Comparison of ENCODE assay signal across 11 mouse cellular contexts in the genomic region with DNA sequence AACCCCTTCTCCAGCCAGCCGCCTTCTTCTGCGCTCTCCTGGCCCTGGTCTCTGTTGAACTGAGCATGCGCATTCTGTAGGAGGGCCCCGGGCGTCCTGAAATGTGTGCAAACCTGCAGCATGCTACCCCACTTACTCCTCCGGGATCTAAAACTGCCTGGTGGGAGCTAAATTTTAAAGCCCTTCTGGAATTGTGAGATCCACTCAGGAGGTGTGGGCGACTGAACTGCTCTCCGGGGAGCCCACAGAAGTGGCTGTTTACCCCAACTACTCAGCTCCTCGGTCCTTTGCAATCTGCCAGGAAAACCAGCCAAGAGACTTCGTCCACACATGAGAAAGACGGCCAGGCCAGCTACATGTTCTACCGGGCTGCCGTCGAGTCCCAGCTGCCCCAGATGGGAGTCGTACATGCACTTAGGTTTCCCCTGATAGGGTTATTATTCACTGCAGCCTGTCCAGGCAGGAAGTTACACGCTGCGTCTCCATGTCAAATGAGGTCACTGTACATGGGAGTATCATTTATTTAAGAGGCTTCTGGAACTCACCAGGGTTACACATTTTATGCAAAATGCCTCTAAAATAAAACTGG. TPM values are rescaled to one million over a fixed set of nuclear protein-coding genes. Genes with fewer than 3 reads are reported as not detected.
DNase-seq lines count a peak whose midpoint lies in the region; ATAC-seq and TF ChIP-seq lines count a peak whose summit lies in the region.
"Had no signal": no experiment of that assay in that cellular context is flagged by ENCODE, and none has a peak within 500 bp of the region (broad histone marks: within the 10 kb centered on the region; RNA-seq: fewer than 3 reads in every experiment).

No protein-coding gene starts in this region.

- WGBS in heart, embryonic 10.5 days: 71% methylated on average over 17 of the region's 17 CpGs
- 56% methylated on average over 17 of the region's 17 CpGs for WGBS in stomach, embryonic 14.5 days
- 53% methylated on average over 17 of the region's 17 CpGs for WGBS in stomach, postnatal 0 days

- TF ChIP-seq CTCF in stomach, postnatal 0 days (IDR thresholded peaks at IDR 0.05; ENCODE audit: low read depth): no peak

- H3K4me1 ChIP-seq in heart, embryonic 10.5 days: peaks cover 18% of the 10 kb centered on the region
- H3K4me1 ChIP-seq in stomach, embryonic 14.5 days (ENCODE audit: control insufficient read depth, insufficient read depth, low read length): no peaks in the 10 kb centered on the region
- no peaks in the 10 kb centered on the region for H3K4me1 ChIP-seq in stomach, postnatal 0 days (replicated peaks; ENCODE audit: control insufficient read depth, insufficient read depth)
- H3K4me1 ChIP-seq: forebrain, embryonic 15.5 days had no signal

- peak; percentile 14; the same call in 1 of the 2 replicates for ATAC-seq in stomach, embryonic 14.5 days (ENCODE audit: insufficient number of reproducible peaks, insufficient read depth, low FRiP score, low read depth)
- ATAC-seq in stomach, postnatal 0 days (ENCODE audit: low FRiP score, low TSS enrichment): no peak
- ATAC-seq: forebrain, embryonic 15.5 days had no signal

- peak; percentile 98 for DNase-seq in heart, adult 11 months
- DNase-seq in heart, embryonic 10.5 days (ENCODE audit: low spot score): no peak
- no peak for DNase-seq in stomach, postnatal 0 days (ENCODE audit: low spot score)
- DNase-seq in kidney, postnatal 25 days: peak; percentile 31 to 61
- no peak for DNase-seq in c-Kit-positive CD71-positive TER-119-positive erythroid progenitor cells, embryonic 14.5 days (ENCODE audit: low spot score)
- DNase-seq in embryo, embryonic 10 days (ENCODE audit: low spot score): no peak
- DNase-seq in spleen, adult 18-20 months: no peak
- DNase-seq: cerebellum, adult 9-11 months had no signal

- H3K9ac ChIP-seq in stomach, embryonic 14.5 days (replicated peaks; ENCODE audit: low read depth, low read length): no peak overlapping the region
- H3K9ac ChIP-seq in stomach, postnatal 0 days (ENCODE audit: low read length): no peak overlapping the region
- H3K9ac ChIP-seq: forebrain, embryonic 15.5 days had no signal

- no peaks in the 10 kb centered on the region for H3K27me3 ChIP-seq in heart, embryonic 10.5 days (ENCODE audit: insufficient read depth, poor library complexity, severe bottlenecking)
- H3K27me3 ChIP-seq in stomach, embryonic 14.5 days (ENCODE audit: control insufficient read depth, insufficient read depth, low read length): no peaks in the 10 kb centered on the region
- H3K27me3 ChIP-seq in stomach, postnatal 0 days (ENCODE audit: control insufficient read depth, insufficient read depth, low read length): no peaks in the 10 kb centered on the region
- H3K27me3 ChIP-seq: forebrain, embryonic 15.5 days had no signal

- no peak overlapping the region for H3K27ac ChIP-seq in heart, embryonic 10.5 days
- no peak overlapping the region for H3K27ac ChIP-seq in stomach, embryonic 14.5 days (ENCODE audit: low read length)
- no peak overlapping the region for H3K27ac ChIP-seq in stomach, postnatal 0 days (replicated peaks)
- H3K27ac ChIP-seq: forebrain, embryonic 15.5 days had no signal

- no peak overlapping the region for H3K4me3 ChIP-seq in heart, embryonic 10.5 days
- no peak overlapping the region for H3K4me3 ChIP-seq in stomach, embryonic 14.5 days (ENCODE audit: low read depth, low read length)
- no peak overlapping the region for H3K4me3 ChIP-seq in stomach, postnatal 0 days (ENCODE audit: low read depth, low read length)
- H3K4me3 ChIP-seq: forebrain, embryonic 15.5 days had no signal

- H3K9me3 ChIP-seq in heart, embryonic 10.5 days: no peaks in the 10 kb centered on the region
- H3K9me3 ChIP-seq in stomach, embryonic 14.5 days (ENCODE audit: control insufficient read depth, low read depth, low read length): no peaks in the 10 kb centered on the region
- no peaks in the 10 kb centered on the region for H3K9me3 ChIP-seq in stomach, postnatal 0 days (ENCODE audit: control insufficient read depth, low read length)
- H3K9me3 ChIP-seq: forebrain, embryonic 15.5 days had no signal

- TF ChIP-seq EP300 in stomach, postnatal 0 days (optimal IDR thresholded peaks at IDR 0.05): no peak

- no peak overlapping the region for H3K4me2 ChIP-seq in stomach, embryonic 14.5 days (replicated peaks; ENCODE audit: low read depth, low read length)
- no peak overlapping the region for H3K4me2 ChIP-seq in stomach, postnatal 0 days (replicated peaks; ENCODE audit: low read depth)
- H3K4me2 ChIP-seq: forebrain, embryonic 15.5 days had no signal

- H3K36me3 ChIP-seq in heart, embryonic 10.5 days: peaks cover 7% of the 10 kb centered on the region; the same call in 1 of the 2 replicates
- H3K36me3 ChIP-seq in stomach, embryonic 14.5 days (ENCODE audit: control insufficient read depth, insufficient read depth, low read length): no peaks in the 10 kb centered on the region
- H3K36me3 ChIP-seq in stomach, postnatal 0 days (ENCODE audit: control insufficient read depth, insufficient read depth, low read length): no peaks in the 10 kb centered on the region
- H3K36me3 ChIP-seq: forebrain, embryonic 15.5 days had no signal

RNA-seq across cellular contexts. Expression of a gene that starts 22.3 kb away (rescaled TPM):
- polyA plus RNA-seq in heart, embryonic 10.5 days (2016; fragmentation: Nextera tagmentation; extraction: Ambion mirVana): not detected in 2 replicates
- not detected in 2 replicates for polyA plus RNA-seq in stomach, embryonic 14.5 days (2014; fragmentation: Nextera tagmentation; extraction: Ambion mirVana)
- 0.10 TPM in 1 of 2 replicates, not detected in the other for polyA plus RNA-seq in stomach, postnatal 0 days (2015; fragmentation: Nextera tagmentation; extraction: Ambion mirVana)
- polyA plus RNA-seq: forebrain, embryonic 15.5 days; limb, embryonic 14.5 days had no signal

RNA-seq across cellular contexts. Expression of a gene that starts 57.0 kb away (rescaled TPM):
- polyA plus RNA-seq in heart, embryonic 10.5 days (2016; fragmentation: Nextera tagmentation; extraction: Ambion mirVana): 0.11 and 1.4 TPM in 2 replicates
- 1.1 and 3.0 TPM in 2 replicates for polyA plus RNA-seq in stomach, embryonic 14.5 days (2014; fragmentation: Nextera tagmentation; extraction: Ambion mirVana)
- 3.9 and 4.2 TPM in 2 replicates for polyA plus RNA-seq in stomach, postnatal 0 days (2015; fragmentation: Nextera tagmentation; extraction: Ambion mirVana)

Comparison
In these comparisons a context has a peak if more than half of its experiments do, and no peak if none do; other contexts are left out.
1. DNase-seq: peak in heart, adult 11 months (single experiment) and kidney, postnatal 25 days (2 of 2); none in heart, embryonic 10.5 days (single experiment), stomach, postnatal 0 days (single experiment), c-Kit-positive CD71-positive TER-119-positive erythroid progenitor cells, embryonic 14.5 days (single experiment), embryo, embryonic 10 days (single experiment) and spleen, adult 18-20 months (0 of 2).